Mouse (Mus musculus): ENCODE results near the gene Col4a2.
A peak's percentile ranks its signal among the peaks of the same experiment; 100 is the strongest.
"Not testable (repeated sequence)": the region's sequence is repeated elsewhere in the genome, so short reads cannot be mapped to it uniquely, and the experiment has no call there.

Col4a2 gene

GRCm38 (mm10) chr8:11487229-11487628, 174.6 kb downstream of the Col4a2 start:
- DNase-seq (ENCODE audit: low spot score): no peak

- not testable (repeated sequence) for DNase-seq (ENCODE audit: low spot score)
These were observed 179.7 kb downstream of the Col4a2 start for GRCm38 (mm10) chr8:11492340-11492739.

DNA sequence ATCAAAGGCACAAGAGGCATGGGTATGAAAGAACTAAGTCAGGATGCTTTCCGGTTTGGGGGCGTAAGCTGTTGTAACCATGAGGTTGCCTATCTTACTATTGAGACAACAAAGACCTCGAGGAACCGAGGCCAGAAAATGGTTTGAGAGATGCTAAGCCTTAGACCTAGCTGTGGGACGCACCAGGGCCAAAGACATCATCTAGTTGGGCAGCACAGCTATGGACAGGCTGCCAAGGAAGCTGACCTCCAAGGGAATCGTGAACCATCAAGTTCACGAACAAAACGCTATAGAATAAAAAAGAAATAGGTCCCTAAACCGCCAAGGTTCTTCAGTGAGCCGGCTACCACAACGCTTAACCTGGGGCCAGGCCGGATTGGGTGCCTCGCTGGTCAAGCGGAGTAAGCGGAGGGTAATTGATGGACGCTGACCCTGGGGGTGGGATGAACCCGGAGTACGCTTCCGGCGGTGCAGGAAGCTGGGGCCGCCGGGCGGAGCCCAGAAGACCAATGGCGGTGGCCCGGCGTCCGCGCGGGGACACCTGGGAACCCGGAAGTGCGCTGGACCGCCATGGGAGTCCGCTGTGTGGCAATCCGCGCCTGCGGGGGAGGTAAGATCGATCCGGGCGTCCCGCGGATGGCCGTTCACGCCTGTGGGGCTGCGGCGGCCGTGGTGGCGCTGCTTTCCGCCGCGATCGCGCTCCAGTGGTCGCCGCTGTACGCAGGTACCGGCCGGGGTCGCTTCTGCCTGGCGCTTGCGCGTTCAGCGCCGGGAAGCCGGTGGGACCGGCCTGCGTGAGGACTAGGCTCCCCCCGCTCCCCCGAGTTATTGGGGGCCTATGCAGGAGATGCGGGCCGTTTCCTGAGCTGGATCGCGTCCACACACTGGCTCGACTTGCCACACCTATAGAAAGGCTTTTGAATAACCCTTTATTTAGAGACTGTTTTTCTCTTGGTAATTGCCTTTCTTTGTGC, 184.7 kb downstream of the Col4a2 start, which contains the start of gene Naxd:
Gene Naxd, plus strand, starts transcription at position 490 of the 974 bp plus-strand sequence.
- peak; percentile 93 for DNase-seq (ENCODE audit: low spot score)

DNA sequence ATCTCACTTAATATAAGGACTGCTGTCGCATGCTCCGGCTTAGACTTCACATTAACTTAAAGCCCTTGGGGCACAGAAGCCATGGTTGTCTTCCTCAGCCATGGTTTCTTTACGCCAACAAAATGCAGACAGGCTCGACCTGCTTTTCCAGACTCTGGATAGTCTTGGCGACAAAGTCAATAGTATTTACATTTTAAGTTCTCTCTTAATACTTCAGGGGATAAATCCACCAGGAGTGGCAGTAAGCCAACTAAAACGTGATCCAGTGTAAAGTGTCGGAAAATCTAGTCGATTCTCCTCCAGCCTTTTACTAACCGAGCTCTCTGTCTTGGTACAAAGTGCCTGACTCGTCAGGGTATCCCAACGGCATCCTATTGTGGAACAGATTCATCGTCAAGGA, 185.7 kb downstream of the Col4a2 start:
- DNase-seq (ENCODE audit: low spot score): peak; percentile 60

Data from lung, postnatal 25 days (tissue).